Mouse (Mus musculus): ENCODE data around the gene Usp4.

Gene Usp4

GRCm38 (mm10) chr9:108341801-108342200, 5.9 kb upstream of the Usp4 start:
- no peak for DNase-seq (ENCODE audit: low spot score in 2 of 2)

- DNase-seq (ENCODE audit: low spot score in 2 of 2), result no peak
These were observed 5.3 kb upstream of the Usp4 start for GRCm38 (mm10) chr9:108342301-108342831.

- DNase-seq (ENCODE audit: low spot score in 2 of 2), result no peak
These were observed 4.3 kb upstream of the Usp4 start for GRCm38 (mm10) chr9:108343331-108343730.

GRCm38 (mm10) chr9:108343835-108344234, 3.8 kb upstream of the Usp4 start:
- no peak for DNase-seq (ENCODE audit: low spot score in 2 of 2)

GRCm38 (mm10) chr9:108344471-108344870, 3.2 kb upstream of the Usp4 start:
- DNase-seq (ENCODE audit: low spot score in 2 of 2), result no peak

GRCm38 (mm10) chr9:108347024-108347423, 629 bp upstream of the Usp4 start:
- no peak for DNase-seq (ENCODE audit: low spot score in 2 of 2)

GRCm38 (mm10) chr9:108348290-108348680, 632 bp downstream of the Usp4 start:
- DNase-seq (ENCODE audit: low spot score in 2 of 2), result no peak

- no peak for DNase-seq (ENCODE audit: low spot score in 2 of 2)
These were observed 2.1 kb downstream of the Usp4 start for GRCm38 (mm10) chr9:108349727-108350126.

GRCm38 (mm10) chr9:108378234-108378633, 30.6 kb downstream of the Usp4 start:
- DNase-seq (ENCODE audit: low spot score in 2 of 2), result no peak

- no peak for DNase-seq (ENCODE audit: low spot score in 2 of 2)
These were observed 31.1 kb downstream of the Usp4 start for GRCm38 (mm10) chr9:108378736-108379135.

GRCm38 (mm10) chr9:108379294-108379693, 31.6 kb downstream of the Usp4 start:
- no peak for DNase-seq (ENCODE audit: low spot score in 2 of 2)

- DNase-seq (ENCODE audit: low spot score in 2 of 2), result no peak
These were observed 33.7 kb downstream of the Usp4 start for GRCm38 (mm10) chr9:108381382-108381781.

GRCm38 (mm10) chr9:108385006-108385405, 37.4 kb downstream of the Usp4 start:
- DNase-seq (ENCODE audit: low spot score in 2 of 2), result no peak

GRCm38 (mm10) chr9:108386816-108387215, 39.2 kb downstream of the Usp4 start:
- DNase-seq (ENCODE audit: low spot score in 2 of 2), result no peak

GRCm38 (mm10) chr9:108388601-108389000, 40.9 kb downstream of the Usp4 start:
- no peak for DNase-seq (ENCODE audit: low spot score in 2 of 2)

GRCm38 (mm10) chr9:108389220-108389619, 41.6 kb downstream of the Usp4 start:
- DNase-seq (ENCODE audit: low spot score in 2 of 2), result no peak

- DNase-seq (ENCODE audit: low spot score in 2 of 2), result no peak
These were observed 45.0 kb downstream of the Usp4 start, which contains the start of gene 1700102P08Rik for GRCm38 (mm10) chr9:108392676-108393075. TSS of gene 1700102P08Rik (plus strand) at chr9:108392805.

GRCm38 (mm10) chr9:108394191-108394590, 46.5 kb downstream of the Usp4 start:
- DNase-seq (ENCODE audit: low spot score in 2 of 2), result no peak

- no peak for DNase-seq (ENCODE audit: low spot score in 2 of 2)
These were observed 47.8 kb downstream of the Usp4 start for GRCm38 (mm10) chr9:108395427-108395826.

- DNase-seq (ENCODE audit: low spot score in 2 of 2), result no peak
These were observed 50.7 kb downstream of the Usp4 start for GRCm38 (mm10) chr9:108398324-108398723.

GRCm38 (mm10) chr9:108401186-108401960, 53.7 kb downstream of the Usp4 start:
- DNase-seq (ENCODE audit: low spot score in 2 of 2), result peak; percentile 76 to 85

- DNase-seq (ENCODE audit: low spot score in 2 of 2), result peak in 1 of 2 experiments; percentile 50
These were observed 55.4 kb downstream of the Usp4 start for GRCm38 (mm10) chr9:108403081-108403480.

GRCm38 (mm10) chr9:108404451-108404850, 56.8 kb downstream of the Usp4 start:
- no peak for DNase-seq (ENCODE audit: low spot score in 2 of 2)
